Mouse (Mus musculus) left cerebral cortex, adult 11 months (tissue): ENCODE measurements around the gene Tfeb.

Experiments used
- DNase-seq: peaks from one replicate; pipeline ENCODE4 v3.0.0; 2022; ENCODE audit warnings: low spot score

The Tfeb gene

DNA sequence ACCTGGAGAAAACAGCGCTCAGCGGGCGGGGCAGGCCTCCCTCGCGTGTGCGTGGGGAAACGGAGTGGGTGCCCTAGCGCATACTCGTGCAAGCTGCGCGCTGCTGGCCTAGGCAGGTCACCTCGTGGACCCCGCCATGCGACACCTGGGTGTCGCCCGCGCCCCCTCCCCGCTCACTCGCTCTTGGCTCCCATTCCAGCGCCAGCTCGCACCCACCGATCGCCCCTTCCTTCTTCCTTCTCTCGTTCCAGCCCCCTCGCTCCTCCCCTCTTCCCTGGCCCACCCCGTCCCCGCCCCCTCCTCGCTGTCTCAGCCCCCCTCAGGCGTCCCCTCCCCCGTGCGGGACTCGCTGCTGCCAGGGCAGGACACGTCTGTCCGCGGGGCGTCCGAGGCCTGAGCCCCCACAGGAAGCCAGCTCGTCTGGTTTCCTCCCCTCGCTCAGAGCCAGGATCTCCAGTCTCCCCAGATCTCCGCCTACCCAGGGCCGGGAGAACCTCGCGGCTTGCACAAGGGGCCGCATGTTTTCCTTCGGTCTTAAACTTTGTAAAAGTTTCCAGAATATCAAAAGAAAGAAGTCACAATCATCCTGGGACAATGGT lies 96.3 kb downstream of the Tfeb start:
- DNase-seq, result no peak

DNA sequence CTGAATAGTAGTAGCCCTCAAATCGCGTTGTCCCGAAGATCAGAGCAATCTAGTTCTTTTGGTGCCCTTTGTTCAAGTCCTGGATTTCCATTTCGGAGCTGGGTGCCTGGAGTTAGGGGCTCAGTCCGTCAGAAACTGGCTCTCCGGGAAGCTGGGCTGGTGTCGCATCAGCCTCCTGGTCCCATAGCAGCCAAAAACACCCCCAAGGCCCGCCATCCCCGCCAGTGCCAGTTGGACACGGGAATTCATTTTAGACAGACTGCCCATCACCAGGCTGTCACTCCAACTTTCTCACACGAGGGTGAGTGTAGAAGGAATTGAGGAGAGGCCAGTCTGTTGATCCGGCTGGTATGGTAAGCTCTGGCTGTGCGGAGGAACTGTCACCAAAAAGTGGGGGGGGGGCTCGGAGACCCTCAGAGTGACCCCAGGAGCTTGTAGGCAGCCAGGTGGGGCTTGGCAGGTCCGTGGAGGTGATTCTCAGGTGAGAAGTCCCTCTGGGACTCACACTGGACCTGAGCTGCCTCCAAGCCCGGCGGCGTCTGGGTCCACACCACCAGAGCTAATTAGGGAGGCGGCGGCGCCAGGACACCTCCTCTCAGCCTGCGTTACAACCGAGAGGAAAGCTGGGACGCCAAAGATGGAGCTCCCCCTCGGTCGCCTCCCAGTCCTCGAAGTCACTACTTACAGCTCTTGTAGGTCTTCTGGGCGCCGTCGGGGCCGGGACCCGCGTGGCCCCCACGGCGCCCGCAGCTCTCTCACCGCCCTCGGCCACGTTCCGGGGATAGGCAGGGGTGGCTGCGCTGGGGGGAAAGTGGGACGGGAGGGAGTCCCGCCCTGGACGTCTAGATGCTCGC lies 97.0 kb downstream of the Tfeb start:
- DNase-seq, result no peak

DNA sequence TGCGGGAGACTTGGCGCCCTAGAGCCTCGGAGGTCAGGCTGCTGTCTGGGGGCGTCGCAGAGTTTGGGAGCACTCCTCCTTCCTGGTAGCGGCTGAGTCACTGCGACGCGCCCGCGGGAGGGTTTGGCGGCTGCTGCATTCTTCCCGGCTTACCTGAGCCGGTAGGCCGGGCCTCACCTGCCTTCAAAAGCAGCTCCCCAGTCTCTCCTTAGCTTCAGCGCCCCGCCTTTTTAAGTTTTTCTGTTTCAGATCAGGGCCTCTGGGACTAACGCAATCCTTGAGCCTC lies 97.6 kb downstream of the Tfeb start, which contains the start of gene Mdfi:
Mdfi (minus strand) TSS at position 210 of the 286 bp plus-strand sequence.
- DNase-seq, result no peak

DNA sequence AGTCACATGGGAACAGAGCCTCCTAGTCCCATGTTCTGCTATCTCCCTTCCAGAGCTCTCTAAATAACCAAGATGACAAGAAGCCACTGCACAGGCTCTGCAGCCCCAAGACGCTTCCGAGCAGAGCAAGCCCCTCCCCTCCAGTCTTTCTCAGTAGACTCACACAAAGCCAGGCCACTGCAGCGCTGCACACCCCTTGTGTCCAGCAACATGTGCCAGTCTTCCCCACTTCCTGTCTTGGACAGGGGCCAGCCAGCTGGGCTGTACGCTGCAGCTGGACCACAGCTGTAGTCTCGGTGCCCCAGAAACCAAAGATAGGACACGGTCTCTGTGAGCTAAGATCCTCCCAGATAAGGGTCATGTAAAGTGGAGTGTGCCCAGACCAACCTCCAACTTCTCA lies 101.0 kb downstream of the Tfeb start:
- no peak for DNase-seq

DNA sequence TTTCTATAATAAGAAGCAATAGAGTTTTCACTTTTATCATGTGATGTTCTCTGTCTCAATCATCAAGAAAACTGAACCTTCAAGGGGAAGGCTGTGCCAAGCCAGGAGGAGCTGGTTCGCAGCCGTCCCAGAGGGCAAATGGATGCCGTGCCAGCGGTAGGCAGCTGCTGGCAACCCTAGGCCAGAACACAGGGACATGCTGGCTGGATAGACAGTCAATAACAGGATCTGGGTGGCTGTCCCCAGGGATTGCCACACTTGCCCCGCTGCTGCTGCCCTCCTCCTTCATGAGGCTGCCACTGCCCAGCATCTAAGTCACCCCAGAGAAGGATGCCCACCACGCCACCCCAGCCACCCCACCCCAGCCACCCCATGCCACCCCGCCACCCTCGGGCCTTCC lies 104.7 kb downstream of the Tfeb start:
- no peak for DNase-seq
